Mouse (Mus musculus) MEL (cell line): ENCODE data around the gene Clca3a1.

Source experiments
- CTCF ChIP-seq, 3 experiments: IDR thresholded peaks in 2 of 3; conservative IDR thresholded peaks in 1 of 3; 2 replicates each; pipeline ENCODE4 v1.5.1; 2011 to 2012; ENCODE audit warnings: low read length in 3 of 3, low read depth in 2 of 3, mild to moderate bottlenecking in 2 of 3, improper control_type of control experiment in 1 of 3, inconsistent platforms in 1 of 3, mixed read lengths in 1 of 3, moderate library complexity in 1 of 3; ENCODE audit not compliant: control insufficient read depth in 1 of 3, insufficient read depth in 1 of 3, poor library complexity in 1 of 3, severe bottlenecking in 1 of 3
- NRF1 ChIP-seq: IDR thresholded peaks from 2 replicates; pipeline ENCODE4 v1.6.1; 2014; ENCODE audit warnings: low read depth, mild to moderate bottlenecking, inconsistent platforms, low read length, improper control_type of control experiment, moderate library complexity; ENCODE audit not compliant: poor library complexity, insufficient read depth, severe bottlenecking
- TAL1 ChIP-seq: IDR thresholded peaks from 2 replicates; pipeline ENCODE4 v1.6.1; 2012; ENCODE audit warnings: mild to moderate bottlenecking, inconsistent platforms, low read length, moderate library complexity, mixed read lengths

GRCm38 (mm10) chr3:144689236-144689635 is 71.5 kb downstream of the Clca3a1 start:
- no peak for TF ChIP-seq CTCF (IDR thresholded peaks at IDR 0.05 in 2 of 3, conservative IDR thresholded peaks at IDR 0.05 in 1 of 3; ENCODE audit: control insufficient read depth in 1 of 3, insufficient read depth in 1 of 3, low read depth in 2 of 3, low read length in 3 of 3, poor library complexity in 1 of 3, severe bottlenecking in 1 of 3)
- TF ChIP-seq TAL1, result no peak
- TF ChIP-seq NRF1, result no peak
